Mouse (Mus musculus) neural tube, embryonic 15.5 days (tissue): ENCODE measurements at regions not wholly inside any gene's neighbourhood (a gene's known extent, or its start where the extent isn't known, plus 50 kb on each side); places are given as distances from the start of the nearest gene placed in this dataset.
"Not testable (repeated sequence)": the region's sequence is repeated elsewhere in the genome, so short reads cannot be mapped to it uniquely, and the experiment has no call there.

Source experiments
- ATAC-seq: fragments of 200-750 bp; cut with Nextera tagmentation; 2 replicates; pipeline ENCODE4 v1.8.0; 2017; ENCODE audit warnings: mild to moderate bottlenecking, moderate TSS enrichment, moderate library complexity; ENCODE audit not compliant: low FRiP score
- H3K27ac ChIP-seq: fragments of 300-500 bp; sonication (generic); replicated peaks from 2 replicates; pipeline ENCODE4 v1.5.1; 2015; ENCODE audit warnings: mild to moderate bottlenecking, inconsistent platforms
- H3K27me3 ChIP-seq: fragments of 300-500 bp; sonication (generic); replicated peaks from 2 replicates; pipeline ENCODE4 v1.6.1; 2015; ENCODE audit warnings: inconsistent platforms
- H3K36me3 ChIP-seq: fragments of 300-500 bp; sonication (generic); 2 replicates; pipeline ENCODE4 v1.6.1; 2015; ENCODE audit warnings: inconsistent platforms
- H3K4me1 ChIP-seq: fragments of 300-500 bp; sonication (generic); 2 replicates; pipeline ENCODE4 v1.6.1; 2015; ENCODE audit warnings: inconsistent platforms
- H3K4me2 ChIP-seq: fragments of 300-500 bp; sonication (generic); 2 replicates; pipeline ENCODE4 v1.6.1; 2015; ENCODE audit warnings: inconsistent platforms, mild to moderate bottlenecking, moderate library complexity
- H3K4me3 ChIP-seq: fragments of 300-500 bp; sonication (generic); replicated peaks from 2 replicates; pipeline ENCODE4 v1.5.1; 2015; ENCODE audit warnings: mild to moderate bottlenecking, inconsistent platforms
- H3K9ac ChIP-seq: fragments of 300-500 bp; sonication (generic); replicated peaks from 2 replicates; pipeline ENCODE4 v1.6.1; 2015; ENCODE audit warnings: mild to moderate bottlenecking, inconsistent platforms
- H3K9me3 ChIP-seq: fragments of 300-500 bp; sonication (generic); replicated peaks from 2 replicates; pipeline ENCODE4 v1.6.1; 2016; ENCODE audit warnings: inconsistent platforms
- WGBS: fragments of 180-500 bp; shearing (Covaris S2); methylation state at CpG from one replicate; pipeline ENCODE4 v1.1.7; 2015; ENCODE audit warnings: mixed read lengths; 5-methylcytosine and 5-hydroxymethylcytosine counted together

- ATAC-seq, H3K27me3 ChIP-seq: not testable (repeated sequence)
- 78% methylated on average over 13 of the region's 13 CpGs for WGBS
These were observed 237.6 kb downstream of the Sorl1 start for GRCm38 (mm10) chr9:41886456-41886855.

GRCm38 (mm10) chr9:41880457-41880856, 243.6 kb downstream of the Sorl1 start:
- Histone ChIP-seq H3K4me3 (no peak overlapping the region), H3K4me1 (peaks cover 10% of the 10 kb centered on the region), H3K27me3 (no peaks in the 10 kb centered on the region), H3K4me2 (no peak overlapping the region), H3K9ac (no peak overlapping the region), H3K36me3 (no peaks in the 10 kb centered on the region), H3K27ac (no peak overlapping the region), H3K9me3 (no peaks in the 10 kb centered on the region)
- 83% methylated on average over 3 of the region's 3 CpGs for WGBS
- no peak for ATAC-seq

More at GRCm38 (mm10) chr9:41886456-41886855, 237.6 kb downstream of the Sorl1 start:
- H3K9ac ChIP-seq, H3K27ac ChIP-seq, H3K4me2 ChIP-seq, H3K36me3 ChIP-seq, H3K9me3 ChIP-seq, H3K4me3 ChIP-seq: not testable (repeated sequence)
- peaks cover 28% of the 10 kb centered on the region for H3K4me1 ChIP-seq

GRCm38 (mm10) chr9:41879080-41879479, 245.0 kb downstream of the Sorl1 start:
- Histone ChIP-seq H3K9ac (no peak overlapping the region), H3K9me3 (no peaks in the 10 kb centered on the region), H3K4me1 (peaks cover 10% of the 10 kb centered on the region), H3K27ac (no peak overlapping the region), H3K36me3 (no peaks in the 10 kb centered on the region), H3K4me2 (no peak overlapping the region), H3K4me3 (no peak overlapping the region), H3K27me3 (no peaks in the 10 kb centered on the region)
- WGBS: 88% methylated on average over 1 of the region's 1 CpGs
- no peak for ATAC-seq

GRCm38 (mm10) chr9:41861136-41861535, 263.0 kb downstream of the Sorl1 start:
- Histone ChIP-seq H3K36me3 (no peaks in the 10 kb centered on the region), H3K4me2 (peak overlapping the region; percentile 26), H3K9me3 (no peaks in the 10 kb centered on the region), H3K27ac (peak overlapping the region; percentile 79), H3K9ac (0 out of 2 replicates have a peak overlapping the region, but pooled peaks have one; percentile 7), H3K4me3 (no peak overlapping the region), H3K4me1 (peaks cover 36% of the 10 kb centered on the region), H3K27me3 (no peaks in the 10 kb centered on the region)
- WGBS: 33% methylated on average over 5 of the region's 5 CpGs
- ATAC-seq: peak; percentile 25; the same call in 1 of the 2 replicates

- Histone ChIP-seq H3K9me3 (no peaks in the 10 kb centered on the region), H3K9ac (0 out of 2 replicates have a peak overlapping the region, but pooled peaks have one; percentile 7), H3K27me3 (no peaks in the 10 kb centered on the region), H3K4me3 (no peak overlapping the region), H3K4me2 (peak overlapping the region; percentile 26), H3K36me3 (no peaks in the 10 kb centered on the region), H3K27ac (peak overlapping the region; percentile 79), H3K4me1 (peaks cover 36% of the 10 kb centered on the region)
- WGBS: 10% methylated on average over 4 of the region's 4 CpGs
- ATAC-seq: peak; percentile 79
These were observed 263.4 kb downstream of the Sorl1 start for GRCm38 (mm10) chr9:41860681-41861080.

- no peak overlapping the region for H3K9ac ChIP-seq
- H3K4me2 ChIP-seq: no peak overlapping the region
- peak overlapping the region; percentile 79 for H3K27ac ChIP-seq
- WGBS: 69% methylated on average over 3 of the region's 3 CpGs
- no peaks in the 10 kb centered on the region for H3K27me3 ChIP-seq
- peaks cover 36% of the 10 kb centered on the region for H3K4me1 ChIP-seq
- no peaks in the 10 kb centered on the region for H3K9me3 ChIP-seq
- no peak overlapping the region for H3K4me3 ChIP-seq
- ATAC-seq: no peak
- no peaks in the 10 kb centered on the region for H3K36me3 ChIP-seq
These were observed 264.3 kb downstream of the Sorl1 start for GRCm38 (mm10) chr9:41859780-41860179.

GRCm38 (mm10) chr9:41852099-41852498, 272.0 kb downstream of the Sorl1 start:
- Histone ChIP-seq H3K4me2 (no peak overlapping the region), H3K9ac (no peak overlapping the region), H3K4me1 (peaks cover 9% of the 10 kb centered on the region), H3K9me3 (no peaks in the 10 kb centered on the region), H3K27me3 (no peaks in the 10 kb centered on the region), H3K36me3 (no peaks in the 10 kb centered on the region), H3K27ac (no peak overlapping the region), H3K4me3 (no peak overlapping the region)
- 88% methylated on average over 1 of the region's 1 CpGs for WGBS
- no peak for ATAC-seq

GRCm38 (mm10) chr9:41849628-41850326, 274.3 kb downstream of the Sorl1 start:
- Histone ChIP-seq H3K4me3 (no peak overlapping the region), H3K4me1 (peaks cover 6% of the 10 kb centered on the region; the same call in 1 of the 2 replicates), H3K4me2 (no peak overlapping the region), H3K9me3 (no peaks in the 10 kb centered on the region), H3K9ac (no peak overlapping the region), H3K27ac (no peak overlapping the region), H3K36me3 (no peaks in the 10 kb centered on the region), H3K27me3 (no peaks in the 10 kb centered on the region)
- 51% methylated on average over 4 of the region's 4 CpGs for WGBS
- no peak for ATAC-seq

- no peaks in the 10 kb centered on the region for H3K9me3 ChIP-seq
- WGBS: 78% methylated on average over 3 of the region's 3 CpGs
- peaks cover 6% of the 10 kb centered on the region; the same call in 1 of the 2 replicates for H3K4me1 ChIP-seq
- no peak overlapping the region for H3K27ac ChIP-seq
- H3K9ac ChIP-seq: no peak overlapping the region
- H3K4me2 ChIP-seq: no peak overlapping the region
- H3K27me3 ChIP-seq: no peaks in the 10 kb centered on the region
- no peak overlapping the region for H3K4me3 ChIP-seq
- no peaks in the 10 kb centered on the region for H3K36me3 ChIP-seq
- ATAC-seq: no peak
These were observed 279.5 kb downstream of the Sorl1 start for GRCm38 (mm10) chr9:41844616-41845015.

GRCm38 (mm10) chr9:41834487-41835404, 289.4 kb downstream of the Sorl1 start:
- H3K27me3 ChIP-seq: no peaks in the 10 kb centered on the region
- no peaks in the 10 kb centered on the region for H3K36me3 ChIP-seq
- H3K9me3 ChIP-seq: no peaks in the 10 kb centered on the region; the same call in 1 of the 2 replicates
- H3K4me2 ChIP-seq: no peak overlapping the region
- peak; percentile 87 for ATAC-seq
- H3K4me3 ChIP-seq: no peak overlapping the region
- 21% methylated on average over 11 of the region's 11 CpGs for WGBS
- peaks cover 12% of the 10 kb centered on the region for H3K4me1 ChIP-seq
- no peak overlapping the region for H3K9ac ChIP-seq
- H3K27ac ChIP-seq: peak overlapping the region; percentile 73

GRCm38 (mm10) chr9:41833408-41833807, 290.7 kb downstream of the Sorl1 start:
- ATAC-seq: no peak
- 100% methylated on average over 1 of the region's 1 CpGs for WGBS
- Histone ChIP-seq H3K27me3 (no peaks in the 10 kb centered on the region), H3K4me1 (peaks cover 12% of the 10 kb centered on the region), H3K27ac (no peak overlapping the region), H3K9ac (no peak overlapping the region), H3K9me3 (no peaks in the 10 kb centered on the region; the same call in 1 of the 2 replicates), H3K4me2 (no peak overlapping the region), H3K36me3 (no peaks in the 10 kb centered on the region), H3K4me3 (no peak overlapping the region)
